Mouse (Mus musculus) testis, postnatal 14 days (tissue): ENCODE data around the gene Lgalsl.

Experiments
- DNase-seq: peaks from one replicate; pipeline ENCODE4 v3.0.0; 2021; ENCODE audit warnings: low spot score

Lgalsl gene

DNA sequence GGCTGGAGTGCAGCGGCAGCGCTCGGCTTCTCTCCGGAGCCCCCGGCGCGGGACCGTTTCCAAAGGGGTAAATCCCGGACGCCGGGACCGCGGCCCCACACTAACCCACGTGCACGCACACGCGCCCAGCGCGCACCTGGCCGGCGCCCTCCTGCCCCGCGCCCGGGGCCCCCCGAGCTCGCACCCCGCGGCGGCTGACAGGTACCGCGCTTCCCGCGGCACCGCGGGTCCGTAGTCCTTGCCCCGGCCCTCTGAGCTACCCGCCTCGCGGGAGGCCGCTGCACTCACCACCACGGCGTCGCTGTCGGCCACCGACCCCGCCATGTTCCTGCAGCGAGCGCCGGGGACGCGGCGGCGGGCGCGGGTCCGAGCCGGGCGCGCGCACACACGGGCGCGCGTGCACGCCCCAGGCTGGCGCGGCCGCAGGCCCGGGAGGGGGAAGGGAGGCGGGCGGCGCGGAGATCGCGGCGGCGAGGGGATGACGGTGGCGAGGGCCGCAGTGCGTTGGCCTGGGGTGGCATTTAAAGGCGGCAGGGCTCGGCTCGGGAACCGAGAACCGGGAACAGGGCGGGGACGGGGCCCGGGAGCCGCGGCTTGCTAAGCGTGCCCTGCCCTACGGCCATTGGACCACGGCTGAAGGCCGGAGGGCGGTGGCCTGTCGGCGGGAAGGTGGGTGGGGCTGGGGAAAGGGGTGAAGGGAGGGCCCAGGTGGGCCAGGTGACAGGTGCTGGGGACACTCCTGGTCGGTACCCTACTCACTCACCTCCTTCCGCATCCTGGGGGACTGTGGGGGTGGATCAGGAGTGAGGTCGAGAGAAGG lies at the start of gene Lgalsl:
Gene Lgalsl, minus strand, starts transcription at position 371 of the 820 bp plus-strand sequence.
- peak; percentile 63 for DNase-seq

DNA sequence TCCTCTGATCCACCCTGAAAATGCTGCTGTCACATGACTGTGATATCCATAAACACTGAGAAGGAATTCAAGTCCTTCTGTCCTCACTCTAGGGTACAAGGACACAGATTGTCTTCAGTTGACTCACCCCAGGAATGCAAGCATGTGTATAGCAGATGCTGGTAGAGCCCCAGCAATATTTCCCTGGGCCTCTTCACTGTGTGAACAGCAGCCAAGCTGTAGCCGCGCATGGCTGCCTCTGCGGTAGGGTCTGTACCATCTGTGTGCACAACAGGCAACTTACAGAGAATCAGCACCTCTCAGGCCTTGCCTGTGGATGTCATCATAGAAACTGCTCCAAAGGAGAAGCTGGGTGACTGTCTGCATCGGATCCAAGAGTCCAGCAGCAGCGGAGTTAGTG lies 47.8 kb upstream of the Lgalsl start:
- no peak for DNase-seq

DNA sequence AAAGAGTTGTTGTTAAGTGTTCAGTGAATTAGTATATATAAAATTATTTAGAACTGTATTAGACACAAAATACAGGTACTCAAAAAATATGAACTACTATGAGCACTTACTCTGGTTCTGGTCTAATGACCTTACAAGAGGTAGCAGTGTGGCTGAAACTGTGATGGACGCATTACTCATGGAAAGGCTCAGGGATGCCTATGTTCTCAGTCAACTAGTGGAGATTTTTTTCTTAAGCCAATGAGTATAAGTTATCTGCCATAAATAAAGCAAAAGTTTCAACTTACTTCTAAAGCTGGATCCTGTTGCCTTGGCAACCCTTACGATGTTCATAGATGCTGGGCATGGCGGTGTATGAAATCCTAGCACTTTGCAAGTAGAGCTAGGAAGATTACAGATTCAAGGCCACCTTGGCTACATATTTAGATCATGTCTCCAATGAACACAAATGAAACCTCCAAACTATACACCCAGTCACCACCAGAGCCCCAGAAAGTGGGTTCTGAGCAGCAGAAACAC lies 46.8 kb upstream of the Lgalsl start:
- no peak for DNase-seq

DNA sequence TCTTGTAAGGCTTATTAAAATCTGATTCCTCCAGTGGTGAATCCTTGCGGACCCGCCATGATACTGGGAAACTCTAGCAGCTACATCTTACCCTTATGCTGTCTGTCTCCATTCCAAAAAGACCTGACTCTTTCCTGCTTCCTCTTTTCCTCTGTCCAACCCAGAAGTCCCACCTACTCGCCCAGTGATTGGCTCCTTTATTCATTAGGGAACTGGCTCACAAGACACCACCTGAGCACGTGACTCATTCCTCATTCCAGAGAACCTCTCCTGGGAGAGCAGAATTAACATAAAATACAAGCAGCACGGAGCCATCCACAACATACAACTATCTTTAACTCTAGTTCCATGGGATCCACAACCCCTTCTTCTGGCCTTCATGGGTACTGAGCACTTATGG lies 42.5 kb upstream of the Lgalsl start:
- no peak for DNase-seq

DNA sequence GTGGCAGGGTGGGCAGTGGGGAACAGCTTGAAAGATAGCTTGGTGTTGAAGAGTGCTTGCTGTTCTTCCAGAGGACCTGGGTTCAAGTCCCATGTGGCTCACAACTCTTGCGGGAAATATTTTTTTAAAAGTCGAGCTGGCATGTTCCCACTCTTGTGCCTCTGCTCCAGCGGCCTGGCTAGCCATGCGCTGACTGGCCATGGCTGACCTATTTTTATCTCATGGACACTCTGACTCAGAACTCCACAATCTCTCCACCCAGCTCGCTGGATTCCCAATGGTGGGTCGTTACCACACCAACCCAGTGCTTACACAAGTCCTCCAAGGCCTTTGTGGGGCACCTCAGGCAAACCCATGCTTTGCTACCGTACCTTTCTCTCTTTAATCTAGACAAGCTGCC lies 42.1 kb upstream of the Lgalsl start:
- peak; percentile 27 for DNase-seq

DNA sequence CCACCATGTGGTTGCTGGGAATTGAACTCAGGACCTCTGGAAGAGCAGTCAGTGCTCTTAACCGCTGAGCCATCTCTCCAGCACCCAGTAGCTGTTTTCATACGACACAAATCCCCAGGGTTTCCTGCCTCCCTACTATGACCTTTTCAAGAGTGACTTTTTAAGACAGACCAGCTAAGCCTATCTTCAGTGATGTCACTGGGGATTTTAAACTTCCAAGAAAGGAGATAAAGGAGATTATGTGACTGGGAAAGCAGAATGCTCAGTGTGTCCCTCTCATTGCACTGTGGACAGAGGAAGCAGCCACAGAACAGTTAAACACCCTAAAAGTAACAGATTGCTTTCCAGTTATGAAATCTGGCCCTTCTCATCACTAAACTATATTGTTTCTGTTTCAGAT lies 41.6 kb upstream of the Lgalsl start:
- DNase-seq = no peak

DNA sequence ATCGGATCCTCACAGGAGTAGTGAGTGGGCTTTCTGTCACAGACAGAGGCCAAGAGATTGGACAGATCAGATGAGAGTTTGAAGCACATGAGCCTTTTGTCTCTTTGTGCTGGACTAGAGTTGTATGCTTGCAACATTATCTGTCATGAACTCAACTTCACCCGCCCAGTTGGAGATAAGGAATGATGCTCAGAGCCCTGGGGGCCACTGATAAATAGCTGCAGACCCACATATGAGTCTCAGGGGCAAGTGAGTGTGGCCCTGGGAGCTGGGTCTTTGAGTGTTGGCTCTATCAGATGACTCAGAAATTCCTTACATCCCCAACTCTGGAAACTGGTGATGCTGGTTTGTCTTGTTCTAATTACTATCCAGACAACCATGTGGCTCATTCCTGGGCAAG lies 39.1 kb upstream of the Lgalsl start:
- DNase-seq = no peak

DNA sequence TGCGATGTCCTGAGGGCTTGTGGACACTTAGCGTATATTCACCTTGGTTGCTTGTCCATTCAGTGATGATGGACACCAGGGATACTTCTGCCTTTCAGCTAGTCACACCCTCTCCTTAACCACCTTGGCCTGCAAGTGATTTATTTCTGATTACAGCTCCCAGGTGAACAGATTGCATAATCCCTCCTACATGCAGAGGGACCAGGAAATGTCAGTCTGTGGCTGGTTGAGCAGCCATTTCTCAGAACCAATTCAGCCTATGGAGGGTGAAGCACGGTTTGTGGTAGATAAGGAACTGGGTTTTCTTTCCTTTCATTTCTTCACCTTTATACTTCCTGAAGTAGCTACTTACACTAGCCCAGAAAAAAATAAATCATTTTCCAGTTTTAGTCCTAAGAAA lies 34.6 kb upstream of the Lgalsl start:
- DNase-seq = no peak

DNA sequence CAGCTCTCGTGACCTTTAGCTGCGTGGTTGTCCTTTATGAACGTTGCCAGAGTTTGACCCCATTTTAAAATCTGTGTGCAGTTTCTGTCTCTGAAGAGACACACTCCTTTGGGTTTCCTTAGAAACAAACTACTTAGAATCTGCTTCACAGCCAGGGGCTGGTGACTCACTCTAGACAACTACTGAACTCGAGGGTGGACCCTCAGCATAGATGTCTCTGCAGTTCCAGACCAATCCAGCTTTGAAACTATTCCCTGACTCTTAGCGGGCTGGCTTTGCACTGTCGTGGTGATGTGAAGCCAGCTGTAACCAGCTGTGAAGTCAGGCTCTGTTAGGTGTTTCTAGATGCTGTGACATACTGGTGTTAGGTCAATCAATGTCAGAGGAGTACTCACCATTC lies 33.8 kb upstream of the Lgalsl start:
- DNase-seq = no peak

DNA sequence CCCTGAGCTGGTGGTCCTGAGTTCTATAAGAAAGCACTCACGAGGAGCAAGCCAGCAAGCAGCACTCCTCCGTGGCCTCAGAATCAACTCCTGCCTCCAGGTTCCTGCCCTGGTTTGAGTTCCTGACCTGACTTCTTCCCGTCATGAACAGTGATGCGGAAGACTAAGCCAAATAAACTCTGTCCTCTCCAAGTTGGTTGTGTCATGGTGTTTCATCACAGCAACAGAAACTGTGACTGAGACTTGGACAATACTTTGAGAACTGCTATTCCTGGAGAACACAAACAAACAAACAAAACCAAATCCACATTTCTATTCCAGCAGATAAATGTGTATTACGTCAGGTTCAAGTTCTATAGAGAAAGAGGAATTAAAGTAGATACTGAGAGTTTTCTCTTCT lies 31.2 kb upstream of the Lgalsl start:
- DNase-seq = no peak

DNA sequence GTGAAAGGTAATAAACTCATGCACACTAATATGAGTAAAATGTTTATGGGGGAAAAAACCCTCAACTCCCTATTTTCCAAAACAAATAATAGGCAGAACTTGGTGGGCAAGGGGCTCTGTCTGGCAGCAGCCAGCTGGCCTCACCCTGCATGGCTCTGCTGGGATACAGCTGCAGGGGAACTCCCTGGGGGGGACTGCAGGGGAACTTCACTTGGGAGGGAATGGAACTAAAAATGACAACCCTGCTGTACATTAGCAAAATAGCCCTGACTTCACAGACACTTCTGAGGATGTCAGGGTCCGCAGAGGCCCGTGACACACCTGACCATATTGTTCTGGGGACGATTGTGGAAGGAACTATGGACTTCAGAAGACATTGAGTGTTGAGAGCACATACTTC lies 29.5 kb upstream of the Lgalsl start:
- no peak for DNase-seq

DNA sequence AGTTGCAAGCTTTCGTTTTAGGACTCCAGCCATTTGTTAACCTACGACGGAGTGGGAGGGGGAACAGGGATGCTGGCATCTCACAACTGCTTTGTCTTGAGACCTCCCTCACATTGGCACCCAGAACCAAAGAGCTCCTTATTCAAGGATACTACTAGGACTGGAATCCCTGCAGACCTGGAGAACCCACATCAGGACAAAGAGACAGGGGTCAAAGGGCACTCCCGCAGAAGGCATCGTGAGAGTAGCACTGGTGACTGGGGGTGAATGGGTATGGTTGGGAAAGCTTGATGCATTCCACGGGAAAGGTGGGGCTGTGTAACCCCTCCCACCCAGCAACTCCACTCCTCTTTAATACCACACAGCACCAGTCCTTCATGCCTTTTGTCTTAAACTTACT lies 29.0 kb upstream of the Lgalsl start:
- no peak for DNase-seq

DNA sequence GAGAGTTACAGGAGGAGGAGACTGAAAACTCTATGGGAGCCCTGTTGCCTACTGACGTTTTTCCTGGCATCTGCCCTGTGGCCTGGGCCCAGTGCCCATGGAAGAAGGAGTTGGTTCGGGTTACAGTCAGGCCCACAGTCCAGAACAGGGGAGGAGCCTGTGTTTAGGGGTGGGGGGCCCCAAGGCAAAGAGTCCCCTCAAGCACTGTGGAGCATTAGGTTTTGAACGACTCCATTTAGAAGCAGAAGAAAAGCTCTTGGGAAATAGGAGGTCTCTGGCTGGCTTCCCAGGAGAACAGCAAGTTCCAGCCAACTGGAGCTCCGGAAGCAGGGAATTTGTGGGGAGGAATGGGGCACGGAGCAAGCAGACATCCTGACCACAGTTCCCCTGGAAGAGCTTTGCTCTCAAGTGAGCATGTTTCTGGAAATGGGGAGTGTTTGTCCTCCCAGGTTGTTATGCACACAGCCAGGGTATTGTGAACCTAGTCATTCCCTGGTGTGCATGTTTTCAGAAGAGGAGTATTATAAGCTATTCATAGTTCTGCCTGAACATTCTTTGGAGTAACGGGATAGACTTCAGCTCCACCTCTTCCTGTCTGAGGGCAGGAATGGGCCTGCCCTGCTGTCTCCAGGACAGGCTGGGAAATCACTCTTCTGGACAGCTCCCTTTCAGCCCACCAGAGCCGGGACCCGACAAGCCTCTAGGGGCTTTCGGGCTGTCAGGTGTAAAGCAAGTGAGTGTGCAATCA lies 28.2 kb upstream of the Lgalsl start:
- DNase-seq = peak; percentile 78

DNA sequence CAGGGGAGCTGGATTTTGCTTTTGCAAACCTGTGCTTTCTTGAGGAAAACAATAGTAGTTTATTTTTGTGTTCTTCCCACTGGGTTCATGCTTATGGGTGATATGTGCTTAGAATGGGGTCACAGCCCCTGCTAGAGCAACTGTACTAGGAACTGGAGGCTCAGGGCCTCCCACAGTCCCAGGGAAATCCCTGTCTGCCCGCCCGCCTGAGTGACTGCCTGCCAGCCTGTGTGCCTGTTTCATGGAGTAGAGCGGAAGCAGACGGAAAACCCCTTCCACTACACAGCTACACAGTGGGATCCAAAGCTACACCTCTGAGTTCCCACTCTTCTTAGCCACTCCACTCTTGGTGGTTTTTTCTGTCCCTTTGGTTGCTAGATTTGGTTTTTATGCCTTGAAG lies 27.1 kb upstream of the Lgalsl start:
- no peak for DNase-seq

DNA sequence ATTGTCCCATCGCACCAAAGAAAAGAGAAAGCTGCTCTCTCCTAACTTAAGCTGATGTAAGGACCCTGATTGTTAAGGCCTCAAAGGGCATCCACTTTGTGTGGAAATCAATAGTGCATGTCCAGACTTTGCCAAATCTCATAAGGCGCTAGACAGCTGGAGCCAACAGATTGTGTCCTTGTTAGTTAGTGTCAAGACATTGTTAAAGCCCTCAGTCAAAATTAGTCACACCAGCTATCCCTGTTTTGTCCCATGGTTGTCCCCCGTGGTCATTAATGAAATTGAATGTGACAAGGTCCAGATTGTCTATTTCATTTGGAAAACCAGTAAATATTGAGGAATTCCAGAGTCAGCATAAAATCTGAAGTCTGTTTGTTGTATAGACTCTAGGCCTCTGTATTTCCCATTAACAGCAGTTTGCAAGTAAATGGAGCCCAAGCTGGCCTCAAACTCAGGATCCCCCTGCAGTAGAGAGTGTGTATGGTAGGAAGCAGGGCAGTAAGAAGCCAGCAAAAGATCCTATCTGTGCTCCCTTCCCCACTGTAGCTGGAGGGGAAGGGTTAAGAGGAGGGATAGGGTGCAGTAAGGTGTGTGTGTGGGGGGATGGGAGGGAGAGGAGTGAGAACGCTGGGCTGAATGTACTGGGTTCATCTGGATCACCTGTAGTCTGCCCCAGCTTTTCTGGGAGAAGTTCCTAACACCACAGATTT lies 23.3 kb upstream of the Lgalsl start:
- no peak for DNase-seq

DNA sequence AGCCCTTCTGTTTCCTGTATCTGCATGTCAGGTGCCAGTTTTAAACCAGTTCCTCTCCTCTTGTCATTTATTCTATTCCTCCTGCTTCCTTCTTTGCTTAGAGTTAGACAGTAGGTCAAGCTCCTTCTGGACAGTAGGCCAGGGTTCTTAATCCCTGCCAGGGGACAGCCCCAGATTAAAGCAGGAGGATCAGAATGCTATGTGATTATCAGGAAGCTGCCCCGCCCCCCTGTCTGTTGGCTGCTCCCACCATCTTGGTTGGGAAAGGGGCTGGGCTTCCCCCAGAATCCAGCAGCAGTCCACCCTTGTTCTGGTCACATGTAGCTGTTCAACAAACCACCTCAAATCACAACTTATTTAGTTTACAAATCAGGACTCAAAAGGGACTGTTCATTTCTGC lies 19.3 kb upstream of the Lgalsl start:
- DNase-seq = no peak

DNA sequence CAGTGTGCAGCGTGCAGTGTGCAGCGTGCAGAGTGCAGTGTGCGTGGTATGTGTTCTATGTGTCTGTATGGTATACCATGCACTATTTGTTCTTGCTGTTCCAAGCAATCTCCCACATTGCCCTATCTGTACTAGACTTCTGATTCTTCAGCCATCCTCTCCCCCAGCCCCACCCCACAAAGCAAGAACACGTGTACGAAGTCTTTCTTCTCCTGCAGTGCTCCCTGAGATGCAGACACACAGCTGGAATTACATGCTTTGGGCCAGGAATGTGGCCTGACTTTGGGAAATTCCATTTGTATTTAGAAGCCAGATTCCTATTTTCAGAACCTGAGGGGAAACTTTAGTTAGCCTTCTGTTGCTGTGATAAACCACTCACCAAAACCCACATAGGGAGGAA lies 18.5 kb upstream of the Lgalsl start:
- DNase-seq = no peak

DNA sequence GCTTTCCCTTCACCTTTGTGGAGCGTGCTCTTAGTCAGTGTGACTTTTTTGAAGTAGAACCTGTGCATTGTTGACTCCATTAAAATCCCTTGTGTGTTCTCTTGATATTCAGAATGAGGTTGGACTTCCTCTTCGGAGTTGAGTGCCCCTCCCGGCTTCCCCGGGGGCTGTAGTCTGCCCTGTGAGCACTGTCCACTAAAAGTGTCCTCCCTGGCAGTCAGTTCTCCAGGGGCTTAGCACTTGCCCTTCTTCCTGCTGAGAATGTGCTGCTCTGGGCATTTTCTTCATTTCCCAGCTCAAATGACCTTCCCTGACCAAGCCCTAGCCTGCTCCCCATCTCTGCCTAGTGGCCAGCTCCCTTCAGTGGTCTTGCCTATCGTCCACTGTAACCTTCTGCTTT lies 6.5 kb upstream of the Lgalsl start:
- DNase-seq = no peak

DNA sequence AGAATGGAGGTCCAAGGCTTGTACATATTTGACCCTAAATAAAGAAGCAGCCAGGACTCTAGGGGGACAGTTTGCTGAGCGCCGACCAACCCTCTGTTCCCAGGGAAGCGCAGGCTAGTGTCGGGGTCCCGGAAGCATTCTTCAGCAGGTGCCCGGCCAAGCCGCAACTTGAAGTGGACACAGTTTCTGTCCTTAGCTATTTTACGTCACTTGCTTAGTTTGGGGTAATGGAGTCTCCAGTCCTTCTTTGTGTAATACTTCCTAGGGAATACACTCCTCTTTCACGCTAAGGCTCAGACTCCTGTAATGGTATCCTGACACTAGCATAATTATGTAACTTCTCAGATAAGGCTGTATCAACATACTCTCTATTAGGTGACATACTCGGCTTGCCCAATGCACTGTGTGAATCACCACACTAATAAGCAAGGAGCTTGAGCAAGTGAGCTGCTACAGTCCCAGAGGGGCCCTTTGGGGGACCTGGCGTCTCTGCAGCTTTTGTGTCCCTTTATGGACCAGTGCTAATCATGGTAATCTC lies 813 bp upstream of the Lgalsl start:
- DNase-seq = peak; percentile 8

DNA sequence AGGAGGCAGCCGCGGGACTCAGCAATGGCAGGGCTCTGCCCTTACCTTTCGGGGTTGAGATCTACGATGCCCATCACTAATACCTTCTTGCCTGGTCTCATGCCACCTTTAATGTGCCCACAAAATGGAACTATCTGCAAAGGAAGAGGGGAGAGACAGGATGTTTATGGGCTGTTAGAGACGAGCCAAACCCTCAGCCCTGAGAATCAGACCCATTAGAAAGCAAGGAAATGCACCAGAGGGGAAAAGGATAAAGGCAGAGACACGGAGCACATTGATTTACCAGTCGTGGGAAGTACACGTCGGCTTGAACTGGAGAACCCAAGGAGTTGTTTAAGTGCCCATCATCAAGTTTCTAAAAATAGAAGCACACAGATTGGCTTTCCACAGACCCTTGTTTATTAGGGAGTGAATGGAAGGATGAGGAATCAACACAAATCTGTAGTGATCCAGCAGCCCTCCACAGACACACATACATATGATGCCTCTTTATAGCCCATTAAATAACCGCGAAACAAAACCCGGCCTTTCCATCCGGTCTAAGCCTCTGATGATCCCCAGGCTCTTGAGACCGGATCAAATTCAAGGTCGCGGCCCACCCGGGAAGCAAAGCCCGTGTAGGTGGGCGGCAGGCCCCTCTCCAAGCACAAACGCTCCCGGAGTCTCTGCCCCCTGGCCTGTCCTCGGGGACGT lies 717 bp downstream of the Lgalsl start:
- DNase-seq = no peak

DNA sequence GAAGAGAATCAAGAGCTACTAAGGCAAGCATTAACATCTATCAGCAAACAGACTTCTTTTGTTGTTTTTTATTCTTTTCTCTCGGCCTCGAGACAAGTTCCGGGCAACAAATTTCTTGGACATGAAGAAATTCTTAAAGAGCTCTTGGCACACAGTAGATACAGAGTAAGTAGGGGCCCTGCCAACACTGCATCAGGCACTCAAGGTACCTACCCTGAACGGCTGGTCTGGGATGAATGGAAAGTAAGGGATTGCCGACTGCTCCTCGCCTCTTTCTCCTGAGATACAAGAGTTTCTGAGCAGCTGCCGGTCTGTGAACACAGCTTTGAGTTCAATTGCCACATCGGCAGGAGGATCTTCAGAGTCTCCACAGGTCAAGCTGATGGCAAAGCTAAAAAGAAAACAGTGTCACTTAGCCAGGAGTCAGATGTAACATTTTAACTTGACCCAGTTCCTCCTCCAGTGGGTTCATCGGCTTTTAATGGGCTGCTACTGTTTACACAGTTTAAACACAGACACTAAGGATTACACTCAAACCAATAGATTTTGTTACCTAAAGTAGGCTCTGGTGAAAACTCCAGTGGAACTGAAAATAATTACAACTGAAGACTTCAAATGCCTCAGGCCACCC lies 1.7 kb downstream of the Lgalsl start:
- peak; percentile 13 for DNase-seq
